Mouse (Mus musculus) MEL (cell line): ENCODE measurements around the gene Cd1d1. TPM values are rescaled to one million over a fixed set of nuclear protein-coding genes. Genes with fewer than 3 reads are reported as not detected.

Experiments
- DNase-seq: peaks from one replicate; pipeline ENCODE4 v3.0.0; 2011; ENCODE audit warnings: low read depth, low spot score
- H3K27ac ChIP-seq: 2 replicates; pipeline ENCODE4 v1.5.1; 2012; ENCODE audit warnings: low read depth, mild to moderate bottlenecking, control low read depth, low read length, moderate library complexity; ENCODE audit not compliant: control insufficient read depth
- H3K27me3 ChIP-seq, 2 experiments: fragments of 150-350 bp in 1 of 2; sonication (generic) in 1 of 2; 2 replicates each; pipeline ENCODE4 v1.6.1; 2012; ENCODE audit warnings: low read length in 2 of 2, mild to moderate bottlenecking in 2 of 2, improper control_type of control experiment in 1 of 2, moderate library complexity in 1 of 2; ENCODE audit not compliant: insufficient read depth in 2 of 2, control insufficient read depth in 1 of 2
- H3K36me3 ChIP-seq, 2 experiments: 2 replicates each; pipeline ENCODE4 v1.6.1; 2012 to 2014; ENCODE audit warnings: low read length in 2 of 2, improper control_type of control experiment in 1 of 2, inconsistent platforms in 1 of 2, mild to moderate bottlenecking in 1 of 2; ENCODE audit not compliant: insufficient read depth in 2 of 2, control insufficient read depth in 1 of 2
- H3K4me1 ChIP-seq, 2 experiments: fragments of 150-350 bp in 1 of 2; sonication (generic) in 1 of 2; 2 replicates each; pipeline ENCODE4 v1.6.1; 2012; ENCODE audit warnings: low read length in 2 of 2, improper control_type of control experiment in 1 of 2, mild to moderate bottlenecking in 1 of 2; ENCODE audit not compliant: insufficient read depth in 2 of 2, control insufficient read depth in 1 of 2
- H3K4me3 ChIP-seq, 2 experiments: fragments of 150-350 bp in 1 of 2; sonication (generic) in 1 of 2; 2 replicates each; pipeline ENCODE4 v1.5.1; 2012; ENCODE audit warnings: low read depth in 2 of 2, low read length in 2 of 2, mild to moderate bottlenecking in 2 of 2, moderate library complexity in 2 of 2, control low read depth in 1 of 2, improper control_type of control experiment in 1 of 2; ENCODE audit not compliant: control insufficient read depth in 1 of 2, insufficient read depth in 1 of 2
- H3K79me2 ChIP-seq: 2 replicates; pipeline ENCODE4 v1.6.1; 2012; ENCODE audit warnings: mild to moderate bottlenecking, low read length, moderate library complexity; ENCODE audit not compliant: control insufficient read depth, poor library complexity, insufficient read depth
- H3K9ac ChIP-seq: 2 replicates; pipeline ENCODE4 v1.6.1; 2012; ENCODE audit warnings: low read depth, mild to moderate bottlenecking, control low read depth, low read length, moderate library complexity; ENCODE audit not compliant: control insufficient read depth, poor library complexity, severe bottlenecking
- H3K9me3 ChIP-seq: fragments of 150-350 bp; sonication (generic); replicated peaks from 2 replicates; pipeline ENCODE4 v1.6.1; 2012; ENCODE audit warnings: mild to moderate bottlenecking, low read length, improper control_type of control experiment, moderate library complexity; ENCODE audit not compliant: insufficient read depth
- BHLHE40 ChIP-seq: IDR thresholded peaks from 2 replicates; pipeline ENCODE4 v1.6.1; 2012; ENCODE audit warnings: low read depth, mild to moderate bottlenecking, inconsistent platforms, low read length, improper control_type of control experiment, borderline replicate concordance
- CHD1 ChIP-seq: IDR thresholded peaks from 2 replicates; pipeline ENCODE4 v1.6.1; 2012; ENCODE audit warnings: low read depth, mild to moderate bottlenecking, inconsistent platforms, low read length, improper control_type of control experiment
- CTCF ChIP-seq, 3 experiments: IDR thresholded peaks in 2 of 3; conservative IDR thresholded peaks in 1 of 3; 2 replicates each; pipeline ENCODE4 v1.5.1; 2011 to 2012; ENCODE audit warnings: low read length in 3 of 3, low read depth in 2 of 3, mild to moderate bottlenecking in 2 of 3, improper control_type of control experiment in 1 of 3, inconsistent platforms in 1 of 3, mixed read lengths in 1 of 3, moderate library complexity in 1 of 3; ENCODE audit not compliant: control insufficient read depth in 1 of 3, insufficient read depth in 1 of 3, poor library complexity in 1 of 3, severe bottlenecking in 1 of 3
- E2F4 ChIP-seq: IDR thresholded peaks from 2 replicates; pipeline ENCODE4 v1.6.1; 2011; ENCODE audit warnings: low read depth, low read length, improper control_type of control experiment, borderline replicate concordance
- EP300 ChIP-seq, 2 experiments: IDR thresholded peaks; 2 replicates each; pipeline ENCODE4 v1.6.1; 2011; ENCODE audit warnings: improper control_type of control experiment in 2 of 2, low read length in 2 of 2, low read depth in 1 of 2, mild to moderate bottlenecking in 1 of 2
- HCFC1 ChIP-seq: IDR thresholded peaks from 2 replicates; pipeline ENCODE4 v1.6.1; 2012; ENCODE audit warnings: low read depth, mild to moderate bottlenecking, inconsistent platforms, low read length, improper control_type of control experiment, moderate library complexity
- JUND ChIP-seq: IDR thresholded peaks from 2 replicates; pipeline ENCODE4 v1.6.1; 2011; ENCODE audit warnings: low read depth, mild to moderate bottlenecking, improper control_type of control experiment, low read length
- MAX ChIP-seq: IDR thresholded peaks from 2 replicates; pipeline ENCODE4 v1.6.1; 2011; ENCODE audit warnings: low read length, improper control_type of control experiment
- MAZ ChIP-seq: IDR thresholded peaks from 2 replicates; pipeline ENCODE4 v1.6.1; 2012; ENCODE audit warnings: low read depth, mild to moderate bottlenecking, inconsistent platforms, low read length, improper control_type of control experiment
- MXI1 ChIP-seq: IDR thresholded peaks from 2 replicates; pipeline ENCODE4 v1.6.1; 2011; ENCODE audit warnings: mild to moderate bottlenecking, low read depth, low read length, improper control_type of control experiment
- NELFE ChIP-seq: IDR thresholded peaks from 2 replicates; pipeline ENCODE4 v1.6.1; 2011; ENCODE audit warnings: low read depth, low read length, improper control_type of control experiment
- NRF1 ChIP-seq: IDR thresholded peaks from 2 replicates; pipeline ENCODE4 v1.6.1; 2014; ENCODE audit warnings: low read depth, mild to moderate bottlenecking, inconsistent platforms, low read length, improper control_type of control experiment, moderate library complexity; ENCODE audit not compliant: poor library complexity, insufficient read depth, severe bottlenecking
- RAD21 ChIP-seq: IDR thresholded peaks from 2 replicates; pipeline ENCODE4 v1.6.1; 2011; ENCODE audit warnings: mild to moderate bottlenecking, low read depth, low read length, improper control_type of control experiment
- RCOR1 ChIP-seq: IDR thresholded peaks from 2 replicates; pipeline ENCODE4 v1.6.1; 2012; ENCODE audit warnings: low read depth, mild to moderate bottlenecking, inconsistent platforms, low read length, improper control_type of control experiment
- SIN3A ChIP-seq: IDR thresholded peaks from 2 replicates; pipeline ENCODE4 v1.6.1; 2012; ENCODE audit warnings: low read length, improper control_type of control experiment, inconsistent platforms
- SMC3 ChIP-seq: IDR thresholded peaks from 2 replicates; pipeline ENCODE4 v1.6.1; 2011; ENCODE audit warnings: low read depth, low read length, improper control_type of control experiment
- TBP ChIP-seq: IDR thresholded peaks from 2 replicates; pipeline ENCODE4 v1.8.0; 2011; ENCODE audit warnings: low read depth, low read length, improper control_type of control experiment
- TCF12 ChIP-seq: IDR thresholded peaks from 2 replicates; pipeline ENCODE4 v1.6.1; 2014; ENCODE audit warnings: low read depth, mild to moderate bottlenecking, inconsistent platforms, low read length, improper control_type of control experiment, moderate library complexity
- UBTF ChIP-seq: IDR thresholded peaks from 2 replicates; pipeline ENCODE4 v1.6.1; 2012; ENCODE audit warnings: low read depth, mild to moderate bottlenecking, inconsistent platforms, low read length, improper control_type of control experiment, moderate library complexity, borderline replicate concordance; ENCODE audit not compliant: insufficient read depth
- USF1 ChIP-seq: IDR thresholded peaks from 2 replicates; pipeline ENCODE4 v1.6.1; 2014; ENCODE audit warnings: low read depth, mild to moderate bottlenecking, inconsistent platforms, low read length, improper control_type of control experiment, moderate library complexity
- USF2 ChIP-seq, 2 experiments: IDR thresholded peaks; 2 replicates each; pipeline ENCODE4 v1.6.1; 2011 to 2012; ENCODE audit warnings: improper control_type of control experiment in 2 of 2, low read length in 2 of 2, borderline replicate concordance in 1 of 2, inconsistent platforms in 1 of 2, low read depth in 1 of 2, mild to moderate bottlenecking in 1 of 2; ENCODE audit not compliant: insufficient read depth in 1 of 2
- ZMIZ1 ChIP-seq: IDR thresholded peaks from 2 replicates; pipeline ENCODE4 v1.6.1; 2012; ENCODE audit warnings: low read depth, mild to moderate bottlenecking, inconsistent platforms, low read length, improper control_type of control experiment, moderate library complexity
- ZNF384 ChIP-seq: IDR thresholded peaks from 2 replicates; pipeline ENCODE4 v1.6.1; 2012; ENCODE audit warnings: low read depth, mild to moderate bottlenecking, inconsistent platforms, low read length, improper control_type of control experiment
- polyA plus RNA-seq, 2 experiments: library from polyadenylated mRNA; stranded (reverse) in 1 of 2; unstranded in 1 of 2; fragments of >175 nt in 1 of 2; fragments of >200 nt in 1 of 2; gene quantifications; 2 replicates each; pipeline versions ENCODE4 v1.2.1 to v1.2.4; 2012; ENCODE audit warnings: low replicate concordance in 2 of 2, low read depth in 1 of 2; ENCODE audit not compliant: insufficient read length in 2 of 2, insufficient read depth in 1 of 2, missing spikeins in 1 of 2
- total RNA-seq: library from RNA; depleted of rRNA; stranded (reverse); fragments of 300-350 nt; gene quantifications from 2 replicates; pipeline ENCODE4 v1.2.3, GENCODE M21; 2012

The Cd1d1 gene
- total and polyA plus RNA-seq, 3 experiments = 1.1 to 1.6 TPM; not detected in 1

DNA sequence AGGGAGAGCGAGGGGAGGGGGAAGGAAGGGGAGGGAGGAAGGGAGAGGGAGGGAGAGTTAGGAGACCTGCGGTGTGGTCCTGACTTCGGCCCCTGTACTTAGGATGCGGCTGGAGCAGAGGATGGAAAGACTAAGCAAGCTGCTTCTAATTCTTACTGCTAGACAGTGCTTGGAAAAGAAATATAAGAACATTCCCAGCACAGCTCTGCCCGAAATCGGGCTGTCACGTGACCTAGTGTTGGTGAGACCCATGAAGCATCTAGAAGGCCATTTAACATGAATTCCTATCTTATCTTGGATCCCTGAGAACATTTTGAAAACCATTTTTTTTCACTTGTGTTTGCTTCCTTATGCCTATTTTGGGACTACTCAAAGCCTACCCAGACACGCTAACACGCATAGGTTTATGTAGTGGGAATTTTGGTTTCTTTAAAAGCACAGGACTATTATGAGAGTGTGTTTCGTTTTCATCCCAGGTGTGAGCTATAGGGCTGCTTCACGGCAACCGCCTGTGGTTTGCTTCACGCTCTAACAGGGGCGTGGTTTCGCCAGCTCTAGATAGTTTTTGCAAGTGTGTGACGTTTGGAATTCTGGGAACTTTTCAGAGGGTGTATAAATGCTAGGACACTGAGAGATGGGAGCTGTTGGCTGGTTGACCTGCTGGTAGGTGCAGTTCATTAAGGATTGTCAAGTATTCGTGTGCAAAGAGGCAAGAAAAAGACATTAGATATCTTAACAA lies 38.4 kb downstream of the Cd1d1 start:
- TF ChIP-seq NRF1 = no peak
- no peak for TF ChIP-seq SMC3
- TF ChIP-seq RAD21 = no peak
- no peak for TF ChIP-seq TCF12
- TF ChIP-seq USF1 = peak; percentile 45; the same call in 1 of the 2 replicates
- Histone ChIP-seq H3K9ac (no peak overlapping the region), H3K27ac (no peak overlapping the region), H3K4me3 (no peak overlapping the region), H3K79me2 (no peaks in the 10 kb centered on the region), H3K27me3 (no peaks in the 10 kb centered on the region; a peak in 1 of 4 replicates), H3K9me3 (no peaks in the 10 kb centered on the region), H3K36me3 (no peaks in the 10 kb centered on the region), H3K4me1 (no peaks in the 10 kb centered on the region)
- peak; percentile 7 for DNase-seq

- Histone ChIP-seq H3K4me3 (no peak overlapping the region), H3K4me1 (no peaks in the 10 kb centered on the region), H3K79me2 (no peaks in the 10 kb centered on the region), H3K27ac (no peak overlapping the region), H3K27me3 (no peaks in the 10 kb centered on the region; a peak in 1 of 4 replicates), H3K9ac (no peak overlapping the region), H3K36me3 (no peaks in the 10 kb centered on the region), H3K9me3 (no peaks in the 10 kb centered on the region)
- no peak for DNase-seq
- TF ChIP-seq ZMIZ1 = no peak
- no peak for TF ChIP-seq SIN3A
- TF ChIP-seq CTCF (IDR thresholded peaks at IDR 0.05 in 2 of 3, conservative IDR thresholded peaks at IDR 0.05 in 1 of 3; ENCODE audit: control insufficient read depth in 1 of 3, insufficient read depth in 1 of 3, low read depth in 2 of 3, low read length in 3 of 3, poor library complexity in 1 of 3, severe bottlenecking in 1 of 3) = no peak
- TF ChIP-seq JUND = no peak
- no peak for TF ChIP-seq UBTF
- TF ChIP-seq EP300 (IDR thresholded peaks at IDR 0.05; ENCODE audit: low read depth in 1 of 2, low read length in 2 of 2) = no peak
- TF ChIP-seq CHD1 = no peak
- TF ChIP-seq TCF12 = no peak
- TF ChIP-seq ZNF384 = no peak
- no peak for TF ChIP-seq USF2 (IDR thresholded peaks at IDR 0.05; ENCODE audit: borderline replicate concordance in 1 of 2, insufficient read depth in 1 of 2, low read depth in 1 of 2, low read length in 2 of 2)
- no peak for TF ChIP-seq NELFE
- TF ChIP-seq MXI1 = no peak
- no peak for TF ChIP-seq BHLHE40
- TF ChIP-seq MAZ = no peak
- no peak for TF ChIP-seq RCOR1
- TF ChIP-seq HCFC1 = no peak
- TF ChIP-seq MAX = no peak
- TF ChIP-seq TBP = no peak
- no peak for TF ChIP-seq E2F4
These were observed 40.2 kb downstream of the Cd1d1 start for GRCm38 (mm10) chr3:86959088-86959487.
